Mouse (Mus musculus) left cerebral cortex, postnatal 4 days (tissue): Measurements from ENCODE around the gene Pdik1l. TPM values are rescaled to one million over a fixed set of nuclear protein-coding genes. Genes with fewer than 3 reads are reported as not detected.

Experiments used
- DNase-seq: peaks from one replicate; pipeline ENCODE4 v3.0.0-alpha.2; 2022
- intact Hi-C: fragments of 180-260 bp; cut with DNase I; formaldehyde crosslinking; loops from one replicate; pipeline ENCODE4 v1.15.1; 2025
- total RNA-seq, 2 experiments: library from RNA; stranded (reverse); gene quantifications; 2 replicates each; pipeline ENCODE4 v1.2.3; 2021

Gene Pdik1l
- total RNA-seq, 2 experiments from 2014 or later = 36.9 to 39.7 TPM

DNA sequence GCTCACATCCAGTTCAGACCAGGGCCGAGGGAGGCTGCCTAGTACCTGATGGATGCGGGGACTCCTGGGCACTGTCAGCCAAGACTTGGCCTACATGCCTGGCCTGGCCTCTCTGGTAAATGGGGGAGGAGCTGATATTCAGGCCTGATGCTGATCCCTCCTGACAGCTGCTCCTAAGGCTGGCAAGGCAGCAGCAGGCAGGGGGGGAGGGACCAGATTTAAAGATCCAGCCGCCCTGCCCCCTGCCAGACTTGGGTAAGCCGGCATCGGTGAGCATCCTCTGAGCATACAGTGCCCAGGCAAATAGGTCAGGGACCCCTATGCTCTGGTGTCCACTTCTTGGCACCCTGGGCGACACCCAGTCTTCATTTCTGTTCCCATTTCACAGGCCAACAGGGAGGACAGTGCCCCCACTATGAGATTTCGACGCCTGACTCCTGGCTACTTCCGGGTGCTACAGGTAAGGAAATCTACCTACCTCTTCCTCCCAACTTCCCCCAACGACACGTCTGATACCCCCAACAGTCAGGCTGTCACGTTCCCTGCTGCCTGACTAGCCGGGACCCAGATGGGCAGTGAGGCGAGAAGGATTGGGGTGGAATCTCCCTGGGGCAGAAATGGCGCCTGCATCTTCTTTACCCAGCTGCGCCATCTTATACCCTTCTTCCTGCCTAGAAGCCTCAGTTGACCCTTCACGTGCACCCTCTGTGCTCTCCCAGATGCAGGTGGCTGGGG lies 44.0 kb downstream of the Pdik1l start, which contains the start of gene E130218I03Rik:
E130218I03Rik (plus strand) TSS at position 147 of the 735 bp plus-strand sequence.
- peak; percentile 78 for DNase-seq
- intact Hi-C loops = no loop called here

GRCm38 (mm10) chr4:134238686-134239085 lies 49.0 kb downstream of the Pdik1l start:
- intact Hi-C loops = no loop called here
- no peak for DNase-seq

- peak; percentile 82 for DNase-seq
- intact Hi-C loops = no loop called here
Measured at GRCm38 (mm10) chr4:134238279-134238651, 49.4 kb downstream of the Pdik1l start, which contains the start of gene Cnksr1. Gene Cnksr1, minus strand, starts transcription at chr4:134238399.

DNA sequence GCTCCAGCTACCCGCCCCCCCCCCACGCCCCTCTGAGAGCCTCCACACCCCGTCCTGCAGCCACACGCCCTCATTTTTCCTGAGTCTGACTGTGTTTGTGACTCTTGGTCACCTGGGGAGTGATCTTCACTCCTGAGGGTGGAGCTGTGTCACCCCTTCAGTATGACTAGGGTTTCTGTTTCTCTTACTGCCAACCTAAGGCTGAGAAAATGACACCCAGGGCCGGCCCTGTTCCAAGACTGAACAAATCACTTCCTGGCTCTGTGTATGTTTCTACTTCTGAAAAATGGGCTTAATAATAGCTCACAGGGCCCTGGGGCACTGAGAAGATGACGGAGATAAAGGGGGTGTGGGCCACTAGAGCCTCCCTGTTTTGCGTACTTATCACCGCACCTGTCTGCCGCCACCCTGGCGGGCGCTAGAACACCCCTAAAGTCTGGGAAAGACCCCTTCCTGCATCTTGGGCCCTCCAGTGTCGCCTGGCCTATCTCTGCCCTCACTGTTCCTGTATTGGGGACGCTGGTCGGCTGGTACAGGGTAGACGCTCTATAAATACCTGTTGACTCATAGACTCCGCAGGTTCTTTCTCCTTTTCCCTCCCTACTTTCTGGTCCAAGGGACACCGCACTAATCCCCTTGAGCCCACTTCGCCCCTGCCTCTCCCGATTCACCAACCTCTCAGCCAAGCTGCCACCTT lies 50.0 kb downstream of the Pdik1l start:
- intact Hi-C loops = no loop called here
- no peak for DNase-seq

DNA sequence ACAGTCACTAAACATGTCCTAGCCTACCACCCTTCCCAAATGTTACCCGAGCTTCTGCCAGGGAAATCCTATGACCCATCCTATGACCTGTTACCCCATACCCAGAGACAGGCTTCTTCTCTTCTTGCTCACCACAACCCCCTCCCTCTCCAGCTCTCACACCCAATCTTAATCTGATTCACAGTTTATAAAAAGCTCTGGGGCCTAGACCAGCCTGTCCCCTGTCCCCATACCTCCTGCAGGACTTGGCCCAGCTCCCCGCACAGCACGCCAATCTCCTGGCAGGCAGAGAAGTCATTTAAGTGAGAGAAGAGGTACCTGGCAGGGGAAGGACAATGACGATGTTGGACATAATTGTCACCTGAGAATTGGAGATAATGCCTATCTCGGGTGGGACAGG lies 52.8 kb downstream of the Pdik1l start:
- DNase-seq = no peak
- intact Hi-C loops = no loop called here

DNA sequence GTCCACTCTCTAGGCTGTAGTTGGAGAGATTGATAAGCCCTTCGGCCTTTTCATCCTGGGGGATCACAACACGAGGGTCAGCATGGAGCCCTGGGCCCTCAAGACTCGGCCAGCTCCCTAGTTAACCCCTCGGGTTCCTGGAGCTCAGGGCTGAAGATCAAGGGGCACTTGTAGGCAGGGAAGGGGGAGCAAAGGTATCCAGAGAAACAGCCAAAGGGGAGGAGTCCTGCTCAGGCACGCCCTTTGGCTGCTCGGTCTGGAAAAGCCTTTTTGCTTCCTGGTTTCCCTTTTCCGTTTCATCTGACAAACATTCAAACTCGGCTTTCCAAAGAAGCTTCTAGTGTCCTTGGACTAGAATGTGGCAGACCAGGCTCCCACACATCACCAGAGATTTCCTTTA lies 57.3 kb downstream of the Pdik1l start:
- intact Hi-C loops = no loop called here
- no peak for DNase-seq

- DNase-seq = no peak
- intact Hi-C loops = no loop called here
Measured at GRCm38 (mm10) chr4:134227194-134227593, 60.5 kb downstream of the Pdik1l start, which contains the start of gene Catsper4. Gene Catsper4, minus strand, starts transcription at chr4:134227383.

Other genes with a start within 250 kb of the Pdik1l start
- not detected for gene Zfp683, start 234.1 kb downstream of the Pdik1l start, total RNA-seq
- gene Crybg2, start 227.1 kb downstream of the Pdik1l start, total RNA-seq = 1 to 10 TPM; 5.8 to 8.5 TPM
- gene Cd52, start 192.8 kb downstream of the Pdik1l start, total RNA-seq = 1 to 10 TPM; 1.1 to 1.6 TPM
- 10 to 100 TPM; 16.9 to 24.0 TPM for gene Ubxn11, start 185.3 kb downstream of the Pdik1l start, total RNA-seq
- gene Sh3bgrl3, start 159.1 kb downstream of the Pdik1l start, total RNA-seq = 100 to 1,000 TPM; 214 to 231 TPM
- 10 to 100 TPM; 11.2 to 17.0 TPM for gene Cep85, start 100.8 kb downstream of the Pdik1l start, total RNA-seq
- gene Gm7534, start 84.9 kb downstream of the Pdik1l start, total RNA-seq = not detected
- under 1 TPM in 1 of 2 experiments, not detected in 1; 0.34 TPM for gene Catsper4, start 60.5 kb downstream of the Pdik1l start, total RNA-seq
- under 1 TPM; 0.22 to 0.36 TPM for gene Cnksr1, start 49.5 kb downstream of the Pdik1l start, total RNA-seq
- gene E130218I03Rik, start 44.2 kb downstream of the Pdik1l start, total RNA-seq = not detected
- 10 to 100 TPM; 15.4 to 16.5 TPM for gene Zfp593, start 42.3 kb downstream of the Pdik1l start, total RNA-seq
- gene Gm30191, start 41.0 kb downstream of the Pdik1l start, total RNA-seq = not detected
- gene Grrp1, start 33.8 kb downstream of the Pdik1l start, total RNA-seq = 1 to 10 TPM; 7.5 to 8.4 TPM
- gene Trim63, start 27.2 kb upstream of the Pdik1l start, total RNA-seq = under 1 TPM; 0.44 to 0.46 TPM
- not detected for gene Slc30a2, start 55.3 kb upstream of the Pdik1l start, total RNA-seq
- gene Extl1, start 96.0 kb upstream of the Pdik1l start, total RNA-seq = 1 to 10 TPM; 3.9 to 4.1 TPM
- 10 to 100 TPM; 12.7 to 14.1 TPM for gene Pafah2, start 108.4 kb upstream of the Pdik1l start, total RNA-seq
- gene Stmn1, start 180.4 kb upstream of the Pdik1l start, total RNA-seq = 1,000 to 10,000 TPM; 3,425 to 3,590 TPM
- 10 to 100 TPM; 30.7 to 31.7 TPM for gene Paqr7, start 208.8 kb upstream of the Pdik1l start, total RNA-seq
- gene Aunip, start 223.1 kb upstream of the Pdik1l start, total RNA-seq = 1 to 10 TPM; 1.4 to 1.8 TPM
- gene Mtfr1l, start 247.5 kb upstream of the Pdik1l start, total RNA-seq = 100 to 1,000 TPM in 1 of 2 experiments, 10 to 100 TPM in 1; 99.4 to 102 TPM